Mouse (Mus musculus) B cell, adult (primary cell): Measurements from ENCODE around the gene Gm13277. TPM values are rescaled to one million over a fixed set of nuclear protein-coding genes. Genes with fewer than 3 reads are reported as not detected.

Experiments used
- total RNA-seq: library from RNA; stranded (reverse); gene quantifications from 4 replicates; pipeline ENCODE4 v1.2.4, GENCODE M21; 2023; ENCODE audit not compliant: inconsistent age

Gene Gm13277
- not detected in 4 replicates for total RNA-seq

DNA sequence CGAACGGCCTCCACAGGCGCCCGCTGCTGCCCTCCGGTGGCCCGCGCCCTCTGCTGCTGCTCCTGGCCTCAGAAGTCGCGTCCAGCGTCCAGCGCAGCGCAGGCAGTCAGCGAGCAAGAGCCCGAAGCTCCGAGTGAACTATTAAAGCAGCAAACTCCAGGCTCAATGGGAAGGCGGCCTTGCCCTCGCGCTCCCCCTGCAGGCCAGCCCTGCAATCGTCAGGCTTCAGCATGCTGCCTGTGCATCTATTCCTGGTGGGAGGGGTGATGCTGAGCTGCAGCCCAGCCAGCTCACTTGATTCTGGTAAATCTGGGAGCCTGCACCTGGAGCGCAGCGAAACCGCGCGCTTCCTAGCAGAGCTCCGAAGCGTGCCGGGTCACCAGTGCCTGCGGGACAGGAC is at the start of gene Gm13277:
Gm13277 (plus strand) TSS at position 231 of the 400 bp plus-strand sequence.

DNA sequence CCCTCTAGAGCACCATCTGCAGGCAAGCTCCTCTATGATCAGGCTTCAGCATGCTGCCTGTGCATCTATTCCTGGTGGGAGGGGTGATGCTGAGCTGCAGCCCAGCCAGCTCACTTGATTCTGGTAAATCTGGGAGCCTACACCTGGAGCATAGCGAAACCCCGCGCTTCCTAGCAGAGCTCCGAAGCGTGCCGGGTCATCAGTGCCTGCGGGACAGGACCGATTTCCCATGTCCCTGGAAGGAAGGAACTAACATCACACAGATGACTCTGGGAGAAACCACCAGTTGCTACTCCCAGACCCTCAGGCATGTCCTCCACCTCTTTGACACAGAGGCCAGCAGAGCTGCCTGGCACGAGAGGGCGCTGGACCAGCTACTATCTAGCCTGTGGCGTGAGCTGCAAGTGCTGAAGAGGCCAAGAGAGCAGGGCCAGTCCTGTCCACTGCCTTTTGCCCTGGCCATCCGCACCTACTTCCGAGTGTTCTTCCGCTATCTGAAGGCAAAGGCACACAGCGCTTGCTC is 33.6 kb upstream of the Gm13277 start, which contains the start of gene Gm13271:
Gm13271 (plus strand) TSS at position 51 of the 523 bp plus-strand sequence.

DNA sequence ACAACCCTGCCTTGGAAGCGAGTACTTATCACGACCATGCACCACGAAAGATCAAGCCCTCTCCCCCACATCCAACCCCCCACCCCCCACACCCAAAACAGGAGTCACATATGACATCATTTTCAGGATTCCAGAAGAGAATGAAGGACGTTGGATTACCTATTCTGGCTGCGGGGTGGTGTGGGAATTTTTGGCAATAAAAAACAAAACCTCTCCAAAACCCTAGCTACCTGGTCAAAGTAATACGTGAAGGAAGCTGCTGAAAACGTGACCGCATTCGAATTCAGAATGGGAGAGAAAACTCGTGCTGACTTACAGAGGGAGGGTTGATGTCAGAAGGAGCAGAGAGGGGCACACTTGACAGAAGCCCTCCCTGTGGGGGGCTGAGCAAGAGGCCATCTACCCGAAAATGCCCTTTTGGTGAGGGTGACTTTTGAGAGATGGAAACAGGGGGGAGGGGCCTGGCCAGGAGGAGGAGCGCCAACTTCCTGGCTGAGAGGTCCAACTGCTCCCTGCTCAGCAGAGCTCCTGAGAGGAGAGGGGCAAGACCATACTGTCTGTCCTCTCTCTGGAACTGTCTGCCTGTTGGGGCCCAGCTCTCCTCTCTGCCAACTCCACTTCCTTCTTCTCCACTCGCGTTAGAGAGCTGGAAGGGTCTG is 28.7 kb upstream of the Gm13277 start, which contains the start of gene Gm13283:
Gm13283 (plus strand) TSS at position 510 of the 659 bp plus-strand sequence.

DNA sequence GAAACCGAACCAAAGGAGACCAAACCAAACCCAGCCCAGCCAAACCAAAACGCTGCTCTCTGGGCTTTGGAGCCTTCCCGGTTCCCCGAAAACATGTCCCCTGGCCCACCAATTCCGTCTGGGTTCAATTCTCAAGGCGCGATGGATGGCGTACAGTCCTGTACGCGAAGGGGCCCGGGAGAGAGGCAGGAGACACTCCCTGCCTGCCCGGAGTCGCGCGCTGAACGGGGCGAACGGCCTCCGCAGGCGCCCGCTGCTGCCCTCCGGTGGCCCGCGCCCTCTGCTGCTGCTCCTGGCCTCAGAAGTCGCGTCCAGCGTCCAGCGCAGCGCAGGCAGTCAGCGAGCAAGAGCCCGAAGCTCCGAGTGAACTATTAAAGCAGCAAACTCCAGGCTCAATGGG is 14.9 kb upstream of the Gm13277 start, which contains the start of gene Gm13290:
Gm13290 (plus strand) TSS at position 301 of the 400 bp plus-strand sequence.

DNA sequence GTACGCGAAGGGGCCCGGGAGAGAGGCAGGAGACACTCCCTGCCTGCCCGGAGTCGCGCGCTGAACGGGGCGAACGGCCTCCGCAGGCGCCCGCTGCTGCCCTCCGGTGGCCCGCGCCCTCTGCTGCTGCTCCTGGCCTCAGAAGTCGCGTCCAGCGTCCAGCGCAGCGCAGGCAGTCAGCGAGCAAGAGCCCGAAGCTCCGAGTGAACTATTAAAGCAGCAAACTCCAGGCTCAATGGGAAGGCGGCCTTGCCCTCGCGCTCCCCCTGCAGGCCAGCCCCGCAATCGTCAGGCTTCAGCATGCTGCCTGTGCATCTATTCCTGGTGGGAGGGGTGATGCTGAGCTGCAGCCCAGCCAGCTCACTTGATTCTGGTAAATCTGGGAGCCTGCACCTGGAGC is 11.8 kb upstream of the Gm13277 start, which contains the start of gene Gm13289:
Gm13289 (plus strand) TSS at position 301 of the 400 bp plus-strand sequence.

DNA sequence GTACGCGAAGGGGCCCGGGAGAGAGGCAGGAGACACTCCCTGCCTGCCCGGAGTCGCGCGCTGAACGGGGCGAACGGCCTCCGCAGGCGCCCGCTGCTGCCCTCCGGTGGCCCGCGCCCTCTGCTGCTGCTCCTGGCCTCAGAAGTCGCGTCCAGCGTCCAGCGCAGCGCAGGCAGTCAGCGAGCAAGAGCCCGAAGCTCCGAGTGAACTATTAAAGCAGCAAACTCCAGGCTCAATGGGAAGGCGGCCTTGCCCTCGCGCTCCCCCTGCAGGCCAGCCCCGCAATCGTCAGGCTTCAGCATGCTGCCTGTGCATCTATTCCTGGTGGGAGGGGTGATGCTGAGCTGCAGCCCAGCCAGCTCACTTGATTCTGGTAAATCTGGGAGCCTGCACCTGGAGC is 8.9 kb upstream of the Gm13277 start, which contains the start of gene Gm13272:
Gm13272 (plus strand) TSS at position 301 of the 400 bp plus-strand sequence.

DNA sequence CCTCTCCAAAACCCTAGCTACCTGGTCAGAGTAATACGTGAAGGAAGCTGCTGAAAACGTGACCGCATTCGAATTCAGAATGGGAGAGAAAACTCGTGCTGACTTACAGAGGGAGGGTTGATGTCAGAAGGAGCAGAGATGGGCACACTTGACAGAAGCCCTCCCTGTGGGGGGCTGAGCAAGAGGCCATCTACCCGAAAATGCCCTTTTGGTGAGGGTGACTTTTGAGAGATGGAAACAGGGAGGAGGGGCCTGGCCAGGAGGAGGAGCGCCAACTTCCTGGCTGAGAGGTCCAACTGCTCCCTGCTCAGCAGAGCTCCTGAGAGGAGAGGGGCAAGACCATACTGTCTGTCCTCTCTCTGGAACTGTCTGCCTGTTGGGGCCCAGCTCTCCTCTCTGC is 6.6 kb upstream of the Gm13277 start, which contains the start of gene Ifnz:
Ifnz (plus strand) TSS at position 301 of the 400 bp plus-strand sequence.

DNA sequence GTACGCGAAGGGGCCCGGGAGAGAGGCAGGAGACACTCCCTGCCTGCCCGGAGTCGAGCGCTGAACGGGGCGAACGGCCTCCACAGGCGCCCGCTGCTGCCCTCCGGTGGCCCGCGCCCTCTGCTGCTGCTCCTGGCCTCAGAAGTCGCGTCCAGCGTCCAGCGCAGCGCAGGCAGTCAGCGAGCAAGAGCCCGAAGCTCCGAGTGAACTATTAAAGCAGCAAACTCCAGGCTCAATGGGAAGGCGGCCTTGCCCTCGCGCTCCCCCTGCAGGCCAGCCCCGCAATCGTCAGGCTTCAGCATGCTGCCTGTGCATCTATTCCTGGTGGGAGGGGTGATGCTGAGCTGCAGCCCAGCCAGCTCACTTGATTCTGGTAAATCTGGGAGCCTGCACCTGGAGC is 3.0 kb upstream of the Gm13277 start, which contains the start of gene Gm13276:
Gm13276 (plus strand) TSS at position 301 of the 400 bp plus-strand sequence.

DNA sequence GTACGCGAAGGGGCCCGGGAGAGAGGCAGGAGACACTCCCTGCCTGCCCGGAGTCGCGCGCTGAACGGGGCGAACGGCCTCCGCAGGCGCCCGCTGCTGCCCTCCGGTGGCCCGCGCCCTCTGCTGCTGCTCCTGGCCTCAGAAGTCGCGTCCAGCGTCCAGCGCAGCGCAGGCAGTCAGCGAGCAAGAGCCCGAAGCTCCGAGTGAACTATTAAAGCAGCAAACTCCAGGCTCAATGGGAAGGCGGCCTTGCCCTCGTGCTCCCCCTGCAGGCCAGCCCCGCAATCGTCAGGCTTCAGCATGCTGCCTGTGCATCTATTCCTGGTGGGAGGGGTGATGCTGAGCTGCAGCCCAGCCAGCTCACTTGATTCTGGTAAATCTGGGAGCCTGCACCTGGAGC is 2.8 kb downstream of the Gm13277 start, which contains the start of gene Gm13278:
Gm13278 (plus strand) TSS at position 301 of the 400 bp plus-strand sequence.

DNA sequence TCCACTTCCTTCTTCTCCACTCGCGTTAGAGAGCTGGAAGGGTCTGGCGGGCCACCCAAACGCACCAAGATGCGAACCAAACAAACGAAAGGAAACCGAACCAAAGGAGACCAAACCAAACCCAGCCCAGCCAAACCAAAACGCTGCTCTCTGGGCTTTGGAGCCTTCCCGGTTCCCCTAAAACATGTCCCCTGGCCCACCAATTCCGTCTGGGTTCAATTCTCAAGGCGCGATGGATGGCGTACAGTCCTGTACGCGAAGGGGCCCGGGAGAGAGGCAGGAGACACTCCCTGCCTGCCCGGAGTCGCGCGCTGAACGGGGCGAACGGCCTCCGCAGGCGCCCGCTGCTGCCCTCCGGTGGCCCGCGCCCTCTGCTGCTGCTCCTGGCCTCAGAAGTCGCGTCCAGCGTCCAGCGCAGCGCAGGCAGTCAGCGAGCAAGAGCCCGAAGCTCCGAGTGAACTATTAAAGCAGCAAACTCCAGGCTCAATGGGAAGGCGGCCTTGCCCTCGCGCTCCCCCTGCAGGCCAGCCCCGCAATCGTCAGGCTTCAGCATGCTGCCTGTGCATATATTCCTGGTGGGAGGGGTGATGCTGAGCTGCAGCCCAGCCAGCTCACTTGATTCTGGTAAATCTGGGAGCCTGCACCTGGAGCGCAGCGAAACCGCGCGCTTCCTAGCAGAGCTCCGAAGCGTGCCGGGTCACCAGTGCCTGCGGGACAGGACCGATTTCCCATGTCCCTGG is 5.7 kb downstream of the Gm13277 start, which contains the start of gene Gm13275:
Gm13275 (plus strand) TSS at position 552 of the 740 bp plus-strand sequence.

DNA sequence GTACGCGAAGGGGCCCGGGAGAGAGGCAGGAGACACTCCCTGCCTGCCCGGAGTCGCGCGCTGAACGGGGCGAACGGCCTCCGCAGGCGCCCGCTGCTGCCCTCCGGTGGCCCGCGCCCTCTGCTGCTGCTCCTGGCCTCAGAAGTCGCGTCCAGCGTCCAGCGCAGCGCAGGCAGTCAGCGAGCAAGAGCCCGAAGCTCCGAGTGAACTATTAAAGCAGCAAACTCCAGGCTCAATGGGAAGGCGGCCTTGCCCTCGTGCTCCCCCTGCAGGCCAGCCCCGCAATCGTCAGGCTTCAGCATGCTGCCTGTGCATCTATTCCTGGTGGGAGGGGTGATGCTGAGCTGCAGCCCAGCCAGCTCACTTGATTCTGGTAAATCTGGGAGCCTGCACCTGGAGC is 8.7 kb downstream of the Gm13277 start, which contains the start of gene Gm13279:
Gm13279 (plus strand) TSS at position 301 of the 400 bp plus-strand sequence.

DNA sequence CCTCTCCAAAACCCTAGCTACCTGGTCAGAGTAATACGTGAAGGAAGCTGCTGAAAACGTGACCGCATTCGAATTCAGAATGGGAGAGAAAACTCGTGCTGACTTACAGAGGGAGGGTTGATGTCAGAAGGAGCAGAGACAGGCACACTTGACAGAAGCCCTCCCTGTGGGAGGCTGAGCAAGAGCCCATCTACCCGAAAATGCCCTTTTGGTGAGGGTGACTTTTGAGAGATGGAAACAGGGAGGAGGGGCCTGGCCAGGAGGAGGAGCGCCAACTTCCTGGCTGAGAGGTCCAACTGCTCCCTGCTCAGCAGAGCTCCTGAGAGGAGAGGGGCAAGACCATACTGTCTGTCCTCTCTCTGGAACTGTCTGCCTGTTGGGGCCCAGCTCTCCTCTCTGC is 10.9 kb downstream of the Gm13277 start, which contains the start of gene Gm13285:
Gm13285 (plus strand) TSS at position 301 of the 400 bp plus-strand sequence.

DNA sequence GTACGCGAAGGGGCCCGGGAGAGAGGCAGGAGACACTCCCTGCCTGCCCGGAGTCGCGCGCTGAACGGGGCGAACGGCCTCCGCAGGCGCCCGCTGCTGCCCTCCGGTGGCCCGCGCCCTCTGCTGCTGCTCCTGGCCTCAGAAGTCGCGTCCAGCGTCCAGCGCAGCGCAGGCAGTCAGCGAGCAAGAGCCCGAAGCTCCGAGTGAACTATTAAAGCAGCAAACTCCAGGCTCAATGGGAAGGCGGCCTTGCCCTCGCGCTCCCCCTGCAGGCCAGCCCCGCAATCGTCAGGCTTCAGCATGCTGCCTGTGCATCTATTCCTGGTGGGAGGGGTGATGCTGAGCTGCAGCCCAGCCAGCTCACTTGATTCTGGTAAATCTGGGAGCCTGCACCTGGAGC is 14.5 kb downstream of the Gm13277 start, which contains the start of gene Gm13287:
Gm13287 (plus strand) TSS at position 301 of the 400 bp plus-strand sequence.

DNA sequence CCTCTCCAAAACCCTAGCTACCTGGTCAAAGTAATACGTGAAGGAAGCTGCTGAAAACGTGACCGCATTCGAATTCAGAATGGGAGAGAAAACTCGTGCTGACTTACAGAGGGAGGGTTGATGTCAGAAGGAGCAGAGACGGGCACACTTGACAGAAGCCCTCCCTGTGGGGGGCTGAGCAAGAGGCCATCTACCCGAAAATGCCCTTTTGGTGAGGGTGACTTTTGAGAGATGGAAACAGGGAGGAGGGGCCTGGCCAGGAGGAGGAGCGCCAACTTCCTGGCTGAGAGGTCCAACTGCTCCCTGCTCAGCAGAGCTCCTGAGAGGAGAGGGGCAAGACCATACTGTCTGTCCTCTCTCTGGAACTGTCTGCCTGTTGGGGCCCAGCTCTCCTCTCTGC is 16.8 kb downstream of the Gm13277 start, which contains the start of gene Gm13288:
Gm13288 (plus strand) TSS at position 301 of the 400 bp plus-strand sequence.

DNA sequence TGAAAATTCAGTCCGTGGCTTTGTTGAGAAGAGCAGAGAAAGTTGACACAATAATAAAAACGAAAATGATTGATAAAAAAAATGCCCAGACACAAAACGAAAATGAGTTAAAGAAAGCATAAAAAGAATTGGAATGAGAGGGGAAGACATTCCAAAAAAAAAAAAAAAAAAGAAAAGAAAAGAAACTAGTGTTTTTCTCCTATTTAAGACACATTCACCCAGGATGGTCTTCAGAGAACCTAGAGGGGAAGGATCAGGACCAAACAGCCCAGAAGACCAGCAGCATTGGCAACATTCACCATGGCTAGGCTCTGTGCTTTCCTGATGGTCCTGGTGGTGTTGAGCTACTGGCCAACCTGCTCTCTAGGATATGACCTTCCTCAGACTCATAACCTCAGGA is 27.5 kb downstream of the Gm13277 start, which contains the start of gene Ifna7:
Ifna7 (plus strand) TSS at position 301 of the 400 bp plus-strand sequence.

DNA sequence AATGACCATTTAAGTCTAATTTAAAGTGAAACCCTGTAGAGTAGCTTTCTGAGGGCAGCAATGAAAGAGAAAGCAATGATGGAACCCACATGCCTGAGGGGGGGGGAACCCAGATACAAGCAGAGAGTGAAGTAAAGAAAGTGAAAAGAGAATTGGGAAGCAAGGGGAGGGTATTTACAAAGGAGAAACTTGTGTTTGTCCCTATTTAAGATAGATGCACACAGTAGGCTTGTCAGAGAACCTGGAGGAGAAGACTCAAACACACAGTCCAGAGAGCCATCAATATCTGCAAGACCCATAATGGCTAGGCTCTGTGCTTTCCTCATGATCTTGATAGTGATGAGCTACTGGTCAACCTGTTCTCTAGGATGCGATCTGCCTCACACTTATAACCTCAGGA is 31.2 kb downstream of the Gm13277 start, which contains the start of gene Ifna11:
Ifna11 (plus strand) TSS at position 301 of the 400 bp plus-strand sequence.

DNA sequence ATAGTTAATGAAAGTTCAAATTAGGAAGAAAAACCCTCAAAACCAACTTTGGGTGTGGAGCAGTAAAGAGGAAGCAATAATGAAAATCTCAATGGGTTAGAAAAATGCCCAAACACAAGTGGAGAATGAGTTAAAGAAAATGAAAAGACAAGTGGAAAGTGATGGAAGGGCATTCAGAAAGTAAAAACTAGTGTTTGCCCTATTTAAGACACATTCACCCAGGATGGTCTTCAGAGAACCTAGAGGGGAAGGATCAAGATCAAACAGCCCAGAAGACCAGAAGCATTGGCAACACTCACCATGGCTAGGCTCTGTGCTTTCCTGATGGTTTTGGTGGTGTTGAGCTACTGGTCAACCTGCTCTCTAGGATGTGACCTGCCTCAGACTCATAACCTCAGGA is 38.7 kb downstream of the Gm13277 start, which contains the start of gene Ifna6:
Ifna6 (plus strand) TSS at position 301 of the 400 bp plus-strand sequence.

DNA sequence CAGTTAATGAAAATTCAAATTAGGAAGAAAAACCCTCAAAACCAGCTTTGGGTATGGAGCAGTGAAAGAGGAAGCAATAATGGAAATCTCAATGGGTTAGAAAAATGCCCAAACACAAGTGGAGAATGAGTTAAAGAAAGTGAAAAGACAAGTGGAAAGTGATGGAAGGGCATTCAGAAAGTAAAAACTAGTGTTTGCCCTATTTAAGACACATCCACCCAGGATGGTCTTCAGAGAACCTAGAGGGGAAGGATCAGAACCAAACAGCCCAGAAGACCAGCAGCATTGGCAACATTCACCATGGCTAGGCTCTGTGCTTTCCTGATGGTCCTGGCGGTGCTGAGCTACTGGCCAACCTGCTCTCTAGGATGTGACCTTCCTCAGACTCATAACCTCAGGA is 46.8 kb downstream of the Gm13277 start, which contains the start of gene Ifna5:
Ifna5 (plus strand) TSS at position 301 of the 400 bp plus-strand sequence.

